Mouse (Mus musculus): ENCODE data around the gene Rgs16.
A peak's percentile ranks its signal among the peaks of the same experiment; 100 is the strongest.

The Rgs16 gene

DNA sequence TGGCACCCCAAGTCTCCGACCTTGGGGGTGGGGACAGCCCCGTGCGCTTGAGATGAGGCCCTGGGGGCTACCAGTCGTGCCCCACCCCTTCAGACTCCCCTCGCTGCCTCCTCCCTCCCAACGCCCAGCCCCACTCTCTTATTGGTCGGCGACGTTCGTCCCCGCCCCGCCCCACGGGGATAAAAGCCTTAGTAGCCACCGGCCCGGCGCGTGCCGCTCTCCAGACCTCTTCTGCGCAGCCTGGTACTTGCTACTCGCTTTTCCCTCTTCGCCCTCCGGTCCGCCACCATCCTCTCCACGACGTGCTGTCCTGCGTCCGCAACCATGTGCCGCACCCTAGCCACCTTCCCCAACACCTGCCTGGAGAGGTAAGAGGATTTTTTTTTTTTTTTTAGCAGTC lies at the start of gene Rgs16:
TSS of gene Rgs16 (plus strand) at position 205 of the 400 bp plus-strand sequence.
- DNase-seq (ENCODE audit: low read depth) = peak; percentile 49

DNA sequence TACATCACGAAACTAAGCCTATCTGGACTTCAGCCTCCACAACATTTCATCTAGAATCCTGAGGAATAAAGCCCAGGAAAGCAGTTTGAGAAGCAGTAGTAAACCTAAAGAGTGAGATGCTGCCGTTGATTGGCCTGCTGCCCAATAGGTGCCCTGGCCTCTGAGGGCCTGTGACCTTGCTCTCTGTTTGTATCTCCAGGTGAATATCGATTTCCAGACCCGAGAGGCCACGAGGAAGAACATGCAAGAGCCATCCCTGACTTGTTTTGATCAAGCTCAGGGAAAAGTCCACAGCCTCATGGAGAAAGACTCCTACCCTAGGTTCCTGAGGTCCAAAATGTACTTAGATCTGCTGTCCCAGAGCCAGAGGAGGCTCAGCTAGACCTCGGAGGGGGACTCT lies 47.6 kb upstream of the Rgs16 start:
- no peak for DNase-seq (ENCODE audit: low read depth)

DNA sequence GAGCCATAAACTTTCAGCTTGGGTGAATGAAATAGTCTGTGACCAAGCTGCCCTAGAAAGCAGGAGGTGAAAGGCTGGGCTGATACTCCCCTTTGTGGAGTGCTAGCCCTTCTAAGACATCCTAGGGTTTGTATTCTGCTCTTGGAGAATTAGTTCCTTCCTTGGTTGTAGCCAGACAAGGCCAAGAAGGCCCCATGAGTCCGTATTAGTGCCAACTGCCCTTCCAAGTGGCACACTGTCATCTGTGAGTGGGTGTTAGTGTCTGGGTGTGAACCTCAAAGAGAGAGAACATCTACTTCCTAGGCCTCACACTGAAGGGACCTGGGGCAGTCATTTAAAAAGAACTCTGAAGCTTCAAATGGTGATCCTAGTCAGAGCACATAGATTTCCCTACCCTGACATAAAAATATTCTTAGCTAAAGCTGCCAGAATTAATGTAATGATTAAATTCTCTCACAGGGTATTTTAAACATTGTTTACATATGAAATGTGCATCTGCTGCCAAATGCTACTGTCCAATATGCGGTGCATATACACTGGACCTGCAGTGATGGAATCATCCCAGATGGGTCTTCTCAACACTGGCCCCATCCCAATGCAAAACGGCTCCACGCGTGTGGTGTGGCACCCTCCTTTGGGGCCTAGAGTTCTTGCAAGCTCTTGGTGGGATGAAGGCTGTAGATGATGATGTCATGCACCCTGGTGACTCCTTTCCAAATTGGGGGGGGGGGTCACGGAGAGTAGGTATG lies 45.6 kb upstream of the Rgs16 start:
- DNase-seq (ENCODE audit: low read depth) = no peak

DNA sequence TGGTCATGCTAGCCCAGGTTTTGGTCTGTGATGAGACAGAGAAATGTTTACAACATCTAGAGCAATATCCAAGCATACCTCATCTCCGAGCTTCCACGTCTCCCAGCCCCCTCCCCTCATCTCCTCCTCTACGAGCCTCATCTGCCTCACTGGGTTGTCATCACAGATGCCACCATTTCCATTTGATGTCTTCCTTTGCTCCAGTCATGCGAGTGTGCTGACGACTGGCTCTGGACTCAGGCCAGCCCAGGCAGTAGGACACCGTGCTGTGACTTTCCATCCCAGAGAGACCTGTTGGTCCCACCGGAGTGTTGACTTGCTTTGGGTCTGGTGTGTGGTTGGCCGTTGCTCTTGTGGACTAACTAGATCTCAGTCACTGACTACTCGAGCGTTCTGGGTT lies 44.8 kb upstream of the Rgs16 start:
- no peak for DNase-seq (ENCODE audit: low read depth)

DNA sequence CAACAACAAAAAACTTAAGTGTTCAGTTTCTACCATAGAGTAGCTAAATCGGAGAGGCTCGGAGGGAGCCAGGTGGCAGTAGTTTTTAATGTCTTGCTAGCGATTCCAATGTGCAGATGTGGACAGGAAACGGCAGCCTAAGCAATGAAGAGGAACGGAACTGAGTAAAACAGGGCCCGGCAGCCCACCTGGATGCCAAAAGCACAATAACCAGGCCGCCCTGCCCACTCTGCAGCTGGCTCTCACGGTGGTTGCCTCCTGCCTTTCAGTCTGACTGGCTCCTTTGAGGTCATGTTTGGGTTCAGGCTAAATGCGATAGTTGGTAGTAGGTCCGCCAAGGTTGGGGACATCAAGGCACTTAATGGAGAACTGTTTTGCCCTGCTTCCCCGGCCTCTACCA lies 44.1 kb upstream of the Rgs16 start:
- no peak for DNase-seq (ENCODE audit: low read depth)

DNA sequence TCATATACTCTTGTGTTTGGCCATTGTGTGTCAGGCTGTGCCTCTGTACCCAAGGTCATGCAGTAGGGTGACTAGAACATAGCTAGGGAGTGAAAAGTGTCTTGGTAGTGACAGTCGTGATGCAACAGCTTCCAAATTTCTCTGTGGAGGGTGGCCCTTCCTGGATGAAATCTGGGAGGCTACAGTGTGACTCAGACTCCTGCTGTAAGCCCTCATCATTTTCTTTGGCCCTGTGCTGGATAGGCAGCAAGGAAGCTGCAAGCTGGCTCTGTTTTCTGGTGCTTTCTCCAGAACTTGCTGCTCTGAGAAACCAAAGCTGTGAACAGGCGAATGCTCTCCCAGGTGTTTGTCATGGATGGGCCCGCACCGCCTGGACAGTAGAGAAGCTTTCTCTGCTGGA lies 43.6 kb upstream of the Rgs16 start:
- DNase-seq (ENCODE audit: low read depth) = no peak

DNA sequence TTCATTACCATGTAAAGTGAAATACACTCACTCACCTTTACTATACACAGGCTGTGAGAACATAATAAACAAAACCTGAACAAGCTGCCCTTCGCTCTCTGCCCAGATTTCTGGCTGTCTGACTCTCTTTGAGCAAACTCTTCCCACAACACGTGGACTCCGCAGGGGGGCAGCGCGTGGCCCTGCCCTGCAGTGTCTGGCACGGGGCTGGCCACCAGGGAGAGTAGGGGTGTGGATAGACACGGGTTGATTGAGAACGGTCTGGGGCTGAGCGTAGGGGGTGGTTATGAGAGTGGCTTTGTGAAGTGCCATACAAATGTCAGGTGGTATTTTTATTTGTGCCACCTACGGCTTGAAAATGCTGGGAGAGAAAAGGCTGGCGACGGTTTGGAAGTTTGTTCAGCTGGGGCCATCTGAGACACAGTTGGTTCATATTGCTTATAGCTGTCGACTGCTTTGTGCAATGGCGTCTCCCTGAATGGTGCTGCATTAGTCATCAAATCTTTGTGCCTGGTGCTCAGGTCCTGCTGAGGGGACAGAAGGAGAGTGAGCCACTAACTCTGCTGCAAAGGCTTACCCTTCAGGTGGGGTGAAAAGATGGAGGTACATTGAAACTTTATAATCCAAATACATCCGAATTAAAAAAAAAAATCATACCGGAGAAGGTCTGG lies 42.4 kb upstream of the Rgs16 start:
- DNase-seq (ENCODE audit: low read depth) = no peak

DNA sequence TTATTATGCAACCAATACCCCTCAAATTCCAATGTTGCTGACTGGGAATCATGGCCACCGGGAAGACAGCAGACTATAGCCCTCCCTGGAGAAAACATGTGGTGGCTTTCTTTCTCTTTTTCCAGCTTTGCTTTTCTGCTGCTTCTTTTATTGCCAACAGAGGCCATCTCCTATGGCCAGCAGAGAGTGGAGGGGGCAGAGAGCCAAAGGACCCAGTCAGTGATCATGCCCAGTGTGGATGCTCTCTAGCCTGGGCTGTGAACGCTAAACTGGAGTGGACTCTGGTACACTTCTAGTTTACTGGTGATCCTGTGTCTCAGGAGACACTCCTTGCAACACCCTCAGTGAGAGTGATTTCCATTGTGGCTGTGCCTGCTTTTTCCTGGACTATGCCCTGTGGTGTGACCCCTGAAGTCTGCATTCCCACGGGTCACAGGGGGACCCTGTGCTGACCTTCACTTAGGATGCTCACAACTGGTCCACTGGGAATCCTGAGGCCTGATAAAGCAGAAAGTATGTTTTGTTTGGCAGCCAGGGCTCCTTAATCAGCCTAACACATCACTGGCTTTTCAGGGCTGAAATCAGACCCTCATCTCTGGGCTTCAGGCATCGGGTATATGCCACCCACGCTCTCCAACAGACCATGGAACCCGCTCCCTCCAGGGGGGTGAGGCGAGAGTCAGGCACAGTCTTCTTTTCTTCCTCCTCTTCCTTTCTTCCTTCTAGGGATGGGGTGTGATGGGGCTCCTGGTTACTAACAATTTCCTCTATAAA lies 41.7 kb upstream of the Rgs16 start:
- no peak for DNase-seq (ENCODE audit: low read depth)

DNA sequence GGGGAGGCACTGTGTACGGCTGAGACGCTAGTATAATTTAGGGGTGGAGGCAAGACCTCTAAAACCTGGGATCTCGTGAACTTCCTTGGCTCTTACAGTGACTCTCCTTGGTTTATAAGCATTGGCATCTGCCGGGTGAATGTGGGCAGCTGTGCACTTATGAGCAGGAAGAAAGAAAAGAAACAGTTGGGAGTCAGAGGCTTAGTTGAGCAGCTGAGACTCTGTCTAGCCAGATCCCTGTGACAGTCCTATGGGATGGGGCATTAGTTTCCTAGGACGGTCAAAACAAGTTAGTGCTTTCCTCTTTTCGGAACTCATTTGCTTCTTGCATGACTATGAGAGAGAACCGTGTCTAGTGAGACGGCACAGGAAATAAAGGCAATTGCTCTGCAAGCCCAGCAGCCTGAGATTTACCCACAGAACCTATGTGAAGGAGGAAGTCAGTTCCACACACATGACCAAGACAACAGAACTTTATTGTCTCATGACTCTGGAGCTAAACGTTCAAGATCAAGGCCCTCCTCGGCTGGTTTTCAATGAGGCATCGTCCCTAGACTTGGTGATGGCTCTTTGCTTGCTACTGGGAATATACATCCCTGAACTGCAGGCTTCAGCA lies 39.6 kb upstream of the Rgs16 start:
- peak; percentile 15 for DNase-seq (ENCODE audit: low read depth)

DNA sequence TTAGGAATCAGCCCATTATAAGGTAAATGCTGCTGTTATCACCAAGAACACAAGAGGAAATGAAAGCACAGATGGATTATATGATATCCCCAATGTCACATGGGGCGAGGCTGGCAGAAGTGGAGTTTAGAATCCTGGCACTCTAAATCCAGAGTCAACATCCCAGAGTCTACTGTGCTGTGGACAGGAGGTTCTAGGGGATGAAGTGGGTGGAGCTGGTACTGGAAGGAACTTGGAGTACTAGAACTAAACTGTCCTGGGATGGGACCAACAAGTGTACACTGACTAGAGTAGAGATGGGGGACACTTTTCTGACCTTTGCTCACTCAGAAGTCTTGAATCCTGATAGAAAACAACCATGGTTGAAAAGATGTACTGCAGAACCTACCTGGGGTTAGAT lies 38.7 kb upstream of the Rgs16 start:
- no peak for DNase-seq (ENCODE audit: low read depth)

DNA sequence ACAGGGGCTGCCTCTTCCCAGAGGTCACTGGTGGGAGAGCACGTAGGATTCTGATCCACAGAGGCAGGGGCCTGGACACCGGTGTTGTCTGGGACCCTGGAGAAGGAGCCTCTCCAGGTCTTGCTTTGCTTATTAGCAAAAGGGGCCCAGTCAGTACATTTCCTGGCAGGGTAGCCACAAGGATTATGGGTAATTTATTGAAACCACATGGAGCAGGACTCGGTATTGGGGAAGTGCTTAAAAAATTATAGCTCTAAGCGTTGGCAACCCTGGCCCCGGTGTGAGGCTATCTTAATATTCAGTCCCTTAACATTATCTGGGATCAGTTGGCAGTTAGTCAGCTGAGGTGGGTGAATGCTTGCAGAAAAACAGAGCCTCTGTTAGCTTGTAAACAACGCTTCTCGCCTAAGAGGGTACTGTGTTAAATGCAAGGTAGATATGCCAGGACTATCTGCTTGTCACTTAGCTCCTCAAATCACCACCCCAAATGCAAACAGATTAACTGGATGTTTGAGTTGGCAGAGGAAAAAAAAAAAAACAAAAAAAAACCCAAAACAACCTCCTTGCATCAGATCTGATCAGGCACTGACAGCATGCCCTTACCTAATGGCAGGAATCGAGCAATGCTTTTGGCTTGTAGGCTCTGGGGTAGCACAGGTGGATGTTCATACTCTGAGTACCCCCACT lies 37.8 kb upstream of the Rgs16 start:
- no peak for DNase-seq (ENCODE audit: low read depth)

DNA sequence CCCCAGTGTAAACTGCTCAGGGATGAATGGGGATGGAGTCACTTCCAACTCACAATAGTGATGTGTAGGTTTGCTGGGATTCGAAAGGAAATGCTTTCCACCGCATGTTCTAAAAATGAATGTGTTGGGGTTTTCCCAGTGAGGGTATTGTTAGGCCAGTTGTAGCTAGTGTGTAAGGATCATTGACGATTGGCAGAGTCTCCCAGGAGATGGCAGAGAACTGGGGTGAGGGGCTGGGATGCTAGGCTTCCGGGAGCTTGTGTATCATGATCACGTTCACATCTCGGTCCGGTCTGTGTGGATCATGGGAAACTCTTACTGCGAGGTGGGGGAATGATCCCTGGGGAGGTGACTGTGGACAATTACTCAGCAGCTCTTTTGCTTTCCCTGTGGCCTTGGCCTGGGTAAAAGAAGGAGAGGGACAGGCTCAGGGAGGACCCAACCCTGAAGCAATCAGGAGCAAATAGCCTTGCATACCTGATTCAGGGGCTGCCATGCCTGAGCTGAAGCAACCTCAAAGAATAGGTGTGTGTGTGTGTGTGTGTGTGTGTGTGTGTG lies 37.2 kb upstream of the Rgs16 start:
- no peak for DNase-seq (ENCODE audit: low read depth)

DNA sequence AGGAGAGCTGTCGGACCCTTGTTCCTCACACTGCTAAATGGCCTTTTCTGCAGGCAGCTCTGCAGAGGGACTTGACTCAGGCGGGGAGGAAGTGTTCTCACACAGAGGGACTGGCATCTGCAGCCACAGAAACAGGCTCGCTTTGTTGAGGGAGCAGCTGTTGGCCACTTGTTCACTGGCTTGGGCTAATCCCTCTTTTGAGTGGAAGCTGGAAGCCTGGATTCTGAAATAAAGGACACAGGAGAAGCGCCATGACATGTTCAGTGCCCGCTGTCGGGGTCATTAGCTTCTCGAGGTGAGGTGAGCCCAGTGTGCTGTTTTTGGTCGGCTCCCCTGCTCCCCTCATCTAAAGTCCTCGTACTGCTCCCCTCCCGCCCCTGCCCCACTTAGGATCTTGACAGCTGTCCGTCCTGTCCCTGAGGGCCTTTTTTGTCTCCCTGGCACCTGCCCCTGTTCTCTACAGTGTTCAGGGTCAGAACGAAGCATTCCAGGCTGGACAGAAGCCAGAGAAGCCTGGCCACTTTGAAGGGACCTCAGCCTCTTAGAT lies 36.6 kb upstream of the Rgs16 start:
- no peak for DNase-seq (ENCODE audit: low read depth)

DNA sequence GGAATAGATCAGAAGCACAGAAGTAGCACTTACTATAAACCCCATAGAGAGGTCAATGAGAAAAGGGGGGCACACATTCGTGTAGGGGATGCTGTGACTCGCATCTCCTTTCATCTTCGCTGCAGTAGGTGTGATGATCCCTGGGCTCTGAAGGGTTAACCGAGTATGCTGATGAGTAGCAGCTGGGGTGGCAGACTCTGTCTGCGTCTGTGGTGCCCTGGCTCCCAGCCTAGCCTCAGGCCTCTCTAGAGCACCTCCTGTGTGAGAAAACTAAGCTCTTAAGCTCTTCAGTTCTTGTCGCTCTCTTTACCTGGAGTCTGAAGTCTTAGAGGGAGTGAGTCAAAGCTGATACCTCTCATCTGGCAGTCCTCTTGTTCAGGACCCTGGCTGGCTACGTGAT lies 36.0 kb upstream of the Rgs16 start:
- DNase-seq (ENCODE audit: low read depth) = no peak

DNA sequence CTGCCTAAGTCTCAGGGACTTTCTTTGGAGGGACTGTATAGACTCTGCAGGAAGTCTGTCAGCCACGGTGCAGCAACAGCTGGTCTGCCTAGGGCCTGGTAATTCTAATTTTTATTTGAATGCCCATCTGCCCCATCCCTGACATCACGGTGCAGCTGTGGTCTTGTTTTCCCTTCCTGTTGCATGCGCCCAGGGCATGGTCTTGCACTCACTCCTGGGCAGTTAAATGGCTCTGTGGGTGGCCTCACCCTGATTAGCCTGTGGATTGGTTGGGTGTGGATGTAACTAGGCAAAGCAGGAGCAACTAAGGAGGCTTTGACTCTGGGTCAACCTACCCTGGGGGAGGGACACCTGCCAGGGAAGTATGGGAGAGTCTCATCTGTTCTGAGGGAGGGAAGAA lies 35.2 kb upstream of the Rgs16 start:
- DNase-seq (ENCODE audit: low read depth) = no peak

DNA sequence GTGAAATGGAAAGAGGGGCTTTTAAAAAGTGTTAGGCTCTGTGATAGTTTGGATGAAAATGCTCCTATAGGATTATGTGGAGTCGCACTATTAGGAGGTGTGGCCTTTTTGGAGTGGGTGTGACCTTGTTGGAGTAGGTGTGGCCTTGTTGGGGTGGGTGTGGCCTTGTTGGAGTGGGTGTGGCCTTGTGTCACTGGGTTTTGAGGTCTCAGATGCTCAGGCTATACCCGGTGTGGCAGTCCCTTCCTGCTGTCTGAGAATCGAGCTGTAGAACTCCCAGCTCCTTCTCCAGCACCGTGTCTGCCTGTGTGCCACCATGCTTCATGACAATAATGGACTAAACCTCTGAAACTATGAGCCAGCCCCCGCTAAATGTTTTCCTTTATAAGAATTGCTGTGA lies 31.5 kb upstream of the Rgs16 start:
- no peak for DNase-seq (ENCODE audit: low read depth)

DNA sequence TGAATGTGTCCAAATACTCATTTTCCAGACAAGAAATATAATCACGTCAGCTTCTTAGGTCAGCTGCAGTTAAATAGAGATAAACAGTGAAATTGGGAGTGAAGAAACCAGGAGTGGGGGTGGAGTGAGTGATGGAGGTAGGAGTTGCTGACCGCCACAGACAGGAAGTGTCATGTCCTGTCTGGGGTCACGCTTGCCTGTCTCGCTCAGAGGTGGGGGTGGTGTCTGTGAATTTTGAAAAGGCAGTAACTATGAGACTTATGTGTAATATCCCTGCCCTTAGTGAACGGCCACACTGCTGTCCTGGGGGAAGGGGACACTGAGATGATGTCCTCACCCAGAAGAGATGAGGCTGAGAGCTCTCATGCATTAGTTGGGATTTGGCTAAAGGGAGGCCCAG lies 30.7 kb upstream of the Rgs16 start:
- DNase-seq (ENCODE audit: low read depth) = no peak

DNA sequence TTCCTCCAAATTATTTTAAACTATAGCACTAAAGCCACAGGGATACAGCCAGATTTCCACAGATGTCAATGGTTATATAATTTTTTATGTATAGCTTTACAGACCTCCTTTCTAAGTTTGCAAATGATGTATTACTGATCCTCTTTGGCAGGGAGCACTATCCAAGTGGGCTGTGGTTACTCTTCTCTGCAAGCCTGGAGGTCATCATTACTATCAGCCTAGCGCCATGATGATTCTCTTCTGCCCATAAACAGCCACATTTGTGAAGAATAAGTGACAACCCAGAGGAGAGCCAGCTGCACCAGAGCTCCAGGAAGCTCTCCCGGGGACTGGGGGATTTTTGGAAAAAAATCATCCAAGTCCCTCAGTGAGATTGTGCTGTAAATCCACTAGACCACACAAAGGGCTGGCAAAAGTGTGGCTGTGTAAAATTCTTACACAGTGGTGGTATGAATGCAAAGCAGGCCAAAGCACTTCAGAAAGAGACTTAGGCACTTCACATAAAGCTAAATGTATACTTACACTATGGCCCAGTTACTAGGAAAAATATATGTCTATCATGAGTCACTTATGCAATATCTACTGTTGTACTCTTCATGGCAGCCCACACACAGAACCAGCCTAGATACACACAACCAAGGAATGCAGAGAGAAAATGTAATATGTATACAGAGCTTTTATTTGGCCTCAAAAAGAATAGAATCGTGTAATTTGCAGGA lies 28.4 kb upstream of the Rgs16 start:
- no peak for DNase-seq (ENCODE audit: low read depth)

DNA sequence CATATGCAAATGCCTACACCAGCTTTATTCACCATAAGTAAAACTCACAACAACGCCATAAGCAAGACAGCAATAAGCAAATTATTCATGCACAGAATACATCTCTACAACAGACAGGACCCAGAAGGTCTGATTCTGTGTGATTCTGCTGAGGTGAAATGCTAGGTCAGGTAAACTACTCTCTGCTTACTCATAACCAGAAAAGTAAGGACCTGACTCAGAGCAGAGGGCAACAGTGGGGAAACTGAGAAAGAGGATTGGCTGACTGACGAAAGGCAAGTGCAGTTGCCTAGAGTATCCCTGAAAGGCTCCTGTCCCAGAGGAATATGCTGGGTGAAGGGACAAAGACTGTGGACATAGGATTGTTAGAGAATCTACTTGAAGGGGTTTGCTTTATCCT lies 27.5 kb upstream of the Rgs16 start:
- no peak for DNase-seq (ENCODE audit: low read depth)

DNA sequence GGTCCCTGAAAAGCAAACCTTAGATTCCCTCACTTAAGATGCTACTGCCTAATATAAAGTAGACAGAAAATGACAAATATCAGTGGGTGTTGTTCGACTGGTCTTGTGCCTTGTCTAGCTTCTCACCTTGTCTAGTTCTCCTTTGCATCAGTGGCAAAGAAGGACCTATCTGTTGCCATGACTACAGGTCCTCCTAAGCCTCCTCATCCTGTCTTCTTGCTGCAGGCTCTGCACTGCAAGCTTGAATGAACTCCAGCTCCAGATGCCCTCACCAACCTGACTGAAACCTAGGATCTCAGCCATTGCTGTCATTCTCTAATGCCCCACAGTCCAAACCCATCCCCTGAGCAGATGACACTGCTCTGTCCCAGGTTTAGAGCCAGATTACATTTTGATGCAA lies 22.2 kb upstream of the Rgs16 start:
- DNase-seq (ENCODE audit: low read depth) = no peak

DNA sequence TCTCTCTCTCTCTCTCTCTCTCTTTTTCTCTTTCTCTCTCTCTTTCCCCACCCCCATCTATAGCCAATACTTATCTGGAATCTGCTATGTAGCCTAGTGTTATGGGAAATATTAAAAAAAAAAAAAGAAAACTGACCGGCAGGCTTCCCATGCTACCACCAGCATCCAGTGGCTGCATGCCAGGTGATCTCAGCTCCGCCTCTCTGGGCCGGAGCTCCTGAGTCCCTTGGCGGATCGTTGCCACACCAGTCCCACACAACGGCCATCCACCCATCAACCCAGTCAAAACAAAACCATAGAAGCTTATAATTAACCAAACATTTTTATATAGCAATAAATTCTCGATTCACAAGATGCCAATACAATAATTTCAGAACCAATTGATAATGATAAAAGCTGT lies 19.2 kb upstream of the Rgs16 start:
- DNase-seq (ENCODE audit: low read depth) = no peak

Data from naive thymus-derived CD4-positive, alpha-beta T cell, adult 2 months (primary cell).